Mouse (Mus musculus) heart, postnatal 0 days (tissue): ENCODE results near the gene Hist1h1d.

Source experiments
- CTCF ChIP-seq: IDR thresholded peaks from 2 replicates; pipeline ENCODE4 v1.5.1; 2016; ENCODE audit warnings: antibody characterized with exemption, control low read depth, low read depth
- EP300 ChIP-seq: IDR thresholded peaks from 2 replicates; pipeline ENCODE4 v1.6.1; 2016; ENCODE audit warnings: antibody characterized with exemption, low read depth

- TF ChIP-seq EP300, result no peak
- TF ChIP-seq CTCF, result no peak
Measured at GRCm38 (mm10) chr13:23515281-23515680, 37.8 kb upstream of the Hist1h1d start.
